Mouse (Mus musculus): ENCODE data around the gene Sbno2. TPM values are rescaled to one million over a fixed set of nuclear protein-coding genes. Genes with fewer than 3 reads are reported as not detected.

The Sbno2 gene
- polyA plus RNA-seq, 1 experiment from 2014 or later = 16.1 TPM

GRCm38 (mm10) chr10:80081075-80081474 lies 24.3 kb downstream of the Sbno2 start:
- Histone ChIP-seq H3K4me3 (ENCODE audit: low read length) (no peak overlapping the region), H3K4me1 (ENCODE audit: insufficient read depth, low read length) (peaks cover 12% of the 10 kb centered on the region), H3K9me3 (ENCODE audit: low read length) (no peaks in the 10 kb centered on the region), H3K36me3 (ENCODE audit: insufficient read depth, low read length) (peaks cover 31% of the 10 kb centered on the region), H3K27me3 (ENCODE audit: insufficient read depth, low read length) (no peaks in the 10 kb centered on the region), H3K27ac (ENCODE audit: low read length) (no peak overlapping the region), H3K4me2 (replicated peaks; ENCODE audit: low read depth, low read length) (no peak overlapping the region), H3K9ac (replicated peaks; ENCODE audit: low read length) (no peak overlapping the region)
- no peak for ATAC-seq (ENCODE audit: low FRiP score, low TSS enrichment)
- WGBS = 72% methylated on average over 3 of the region's 3 CpGs

GRCm38 (mm10) chr10:80080396-80081070 lies 24.8 kb downstream of the Sbno2 start:
- peaks cover 31% of the 10 kb centered on the region for H3K36me3 ChIP-seq (ENCODE audit: insufficient read depth, low read length)
- no peak overlapping the region for H3K27ac ChIP-seq (ENCODE audit: low read length)
- WGBS = 80% methylated on average over 16 of the region's 16 CpGs
- no peak overlapping the region for H3K4me3 ChIP-seq (ENCODE audit: low read length)
- no peaks in the 10 kb centered on the region for H3K9me3 ChIP-seq (ENCODE audit: low read length)
- no peak overlapping the region for H3K9ac ChIP-seq (replicated peaks; ENCODE audit: low read length)
- no peaks in the 10 kb centered on the region for H3K27me3 ChIP-seq (ENCODE audit: insufficient read depth, low read length)
- H3K4me2 ChIP-seq (replicated peaks; ENCODE audit: low read depth, low read length) = no peak overlapping the region
- peaks cover 16% of the 10 kb centered on the region for H3K4me1 ChIP-seq (ENCODE audit: insufficient read depth, low read length)
- no peak for ATAC-seq (ENCODE audit: low FRiP score, low TSS enrichment)

GRCm38 (mm10) chr10:80078366-80078765 lies 27.0 kb downstream of the Sbno2 start:
- H3K36me3 ChIP-seq (ENCODE audit: insufficient read depth, low read length) = peaks cover 24% of the 10 kb centered on the region

GRCm38 (mm10) chr10:80077312-80077711 lies 28.1 kb downstream of the Sbno2 start:
- H3K27ac ChIP-seq (ENCODE audit: low read length) = no peak overlapping the region
- H3K4me1 ChIP-seq (ENCODE audit: insufficient read depth, low read length) = peaks cover 14% of the 10 kb centered on the region
- no peak overlapping the region for H3K4me2 ChIP-seq (replicated peaks; ENCODE audit: low read depth, low read length)
- no peaks in the 10 kb centered on the region for H3K27me3 ChIP-seq (ENCODE audit: insufficient read depth, low read length)
- H3K9me3 ChIP-seq (ENCODE audit: low read length) = no peaks in the 10 kb centered on the region
- H3K9ac ChIP-seq (replicated peaks; ENCODE audit: low read length) = no peak overlapping the region
- ATAC-seq (ENCODE audit: low FRiP score, low TSS enrichment) = no peak
- 93% methylated on average over 5 of the region's 5 CpGs for WGBS
- H3K4me3 ChIP-seq (ENCODE audit: low read length) = no peak overlapping the region
- peaks cover 16% of the 10 kb centered on the region for H3K36me3 ChIP-seq (ENCODE audit: insufficient read depth, low read length)

More at GRCm38 (mm10) chr10:80078366-80078765, 27.0 kb downstream of the Sbno2 start:
- Histone ChIP-seq H3K4me3 (ENCODE audit: low read length) (no peak overlapping the region), H3K4me2 (replicated peaks; ENCODE audit: low read depth, low read length) (no peak overlapping the region), H3K9ac (replicated peaks; ENCODE audit: low read length) (no peak overlapping the region), H3K9me3 (ENCODE audit: low read length) (no peaks in the 10 kb centered on the region), H3K27me3 (ENCODE audit: insufficient read depth, low read length) (no peaks in the 10 kb centered on the region), H3K4me1 (ENCODE audit: insufficient read depth, low read length) (peaks cover 13% of the 10 kb centered on the region), H3K27ac (ENCODE audit: low read length) (no peak overlapping the region)
- WGBS = 95% methylated on average over 1 of the region's 1 CpGs
- ATAC-seq (ENCODE audit: low FRiP score, low TSS enrichment) = no peak

- H3K4me2 ChIP-seq (replicated peaks; ENCODE audit: low read depth, low read length) = no peak overlapping the region
- ATAC-seq (ENCODE audit: low FRiP score, low TSS enrichment) = no peak
- H3K4me1 ChIP-seq (ENCODE audit: insufficient read depth, low read length) = peaks cover 23% of the 10 kb centered on the region
- no peak overlapping the region for H3K4me3 ChIP-seq (ENCODE audit: low read length)
- peaks cover 7% of the 10 kb centered on the region for H3K36me3 ChIP-seq (ENCODE audit: insufficient read depth, low read length)
- no peaks in the 10 kb centered on the region for H3K27me3 ChIP-seq (ENCODE audit: insufficient read depth, low read length)
- no peak overlapping the region for H3K27ac ChIP-seq (ENCODE audit: low read length)
- no peaks in the 10 kb centered on the region for H3K9me3 ChIP-seq (ENCODE audit: low read length)
- H3K9ac ChIP-seq (replicated peaks; ENCODE audit: low read length) = no peak overlapping the region
- WGBS = 93% methylated on average over 4 of the region's 4 CpGs
Observed at GRCm38 (mm10) chr10:80076386-80076785, 29.0 kb downstream of the Sbno2 start.

- H3K9ac ChIP-seq (replicated peaks; ENCODE audit: low read length) = 0 out of 2 replicates have a peak overlapping the region, but pooled peaks have one; percentile 37
- H3K27me3 ChIP-seq (ENCODE audit: insufficient read depth, low read length) = no peaks in the 10 kb centered on the region
- no peaks in the 10 kb centered on the region for H3K9me3 ChIP-seq (ENCODE audit: low read length)
- H3K36me3 ChIP-seq (ENCODE audit: insufficient read depth, low read length) = peaks cover 4% of the 10 kb centered on the region
- H3K4me2 ChIP-seq (replicated peaks; ENCODE audit: low read depth, low read length) = no peak overlapping the region
- peaks cover 28% of the 10 kb centered on the region for H3K4me1 ChIP-seq (ENCODE audit: insufficient read depth, low read length)
- 33% methylated on average over 1 of the region's 1 CpGs for WGBS
- no peak overlapping the region for H3K4me3 ChIP-seq (ENCODE audit: low read length)
- ATAC-seq (ENCODE audit: low FRiP score, low TSS enrichment) = no peak
- no peak overlapping the region for H3K27ac ChIP-seq (ENCODE audit: low read length)
Observed at GRCm38 (mm10) chr10:80075924-80076323, 29.4 kb downstream of the Sbno2 start.

- H3K4me3 ChIP-seq (ENCODE audit: low read length) = peak overlapping the region; percentile 27
- no peaks in the 10 kb centered on the region; the same call in 1 of the 2 replicates for H3K36me3 ChIP-seq (ENCODE audit: insufficient read depth, low read length)
- peak overlapping the region; percentile 49 for H3K4me2 ChIP-seq (replicated peaks; ENCODE audit: low read depth, low read length)
- WGBS = 11% methylated on average over 28 of the region's 28 CpGs
- peaks cover 33% of the 10 kb centered on the region for H3K4me1 ChIP-seq (ENCODE audit: insufficient read depth, low read length)
- H3K9me3 ChIP-seq (ENCODE audit: low read length) = no peaks in the 10 kb centered on the region
- H3K27ac ChIP-seq (ENCODE audit: low read length) = peak overlapping the region; percentile 32; the same call in 1 of the 2 replicates
- no peaks in the 10 kb centered on the region for H3K27me3 ChIP-seq (ENCODE audit: insufficient read depth, low read length)
- peak; percentile 50 for ATAC-seq (ENCODE audit: low FRiP score, low TSS enrichment)
- peak overlapping the region; percentile 37; the same call in 1 of the 2 replicates for H3K9ac ChIP-seq (replicated peaks; ENCODE audit: low read length)
Observed at GRCm38 (mm10) chr10:80074813-80075601, 30.4 kb downstream of the Sbno2 start.

GRCm38 (mm10) chr10:80072623-80073489 lies 32.5 kb downstream of the Sbno2 start:
- WGBS = 76% methylated on average over 20 of the region's 20 CpGs
- Histone ChIP-seq H3K4me1 (ENCODE audit: insufficient read depth, low read length) (peaks cover 33% of the 10 kb centered on the region), H3K9ac (replicated peaks; ENCODE audit: low read length) (no peak overlapping the region), H3K4me2 (replicated peaks; ENCODE audit: low read depth, low read length) (no peak overlapping the region), H3K27me3 (ENCODE audit: insufficient read depth, low read length) (no peaks in the 10 kb centered on the region), H3K9me3 (ENCODE audit: low read length) (no peaks in the 10 kb centered on the region), H3K4me3 (ENCODE audit: low read length) (no peak overlapping the region), H3K27ac (ENCODE audit: low read length) (0 out of 2 replicates have a peak overlapping the region, but pooled peaks have one; percentile 14), H3K36me3 (ENCODE audit: insufficient read depth, low read length) (no peaks in the 10 kb centered on the region)
- ATAC-seq (ENCODE audit: low FRiP score, low TSS enrichment) = no peak

- WGBS = 53% methylated on average over 3 of the region's 3 CpGs
- H3K4me3 ChIP-seq (ENCODE audit: low read length) = no peak overlapping the region
- H3K36me3 ChIP-seq (ENCODE audit: insufficient read depth, low read length) = no peaks in the 10 kb centered on the region; the same call in 1 of the 2 replicates
- H3K4me2 ChIP-seq (replicated peaks; ENCODE audit: low read depth, low read length) = 0 out of 2 replicates have a peak overlapping the region, but pooled peaks have one; percentile 12
- peak overlapping the region; percentile 49 for H3K9ac ChIP-seq (replicated peaks; ENCODE audit: low read length)
- peaks cover 33% of the 10 kb centered on the region for H3K4me1 ChIP-seq (ENCODE audit: insufficient read depth, low read length)
- ATAC-seq (ENCODE audit: low FRiP score, low TSS enrichment) = no peak
- H3K27ac ChIP-seq (ENCODE audit: low read length) = peak overlapping the region; percentile 90
- H3K9me3 ChIP-seq (ENCODE audit: low read length) = no peaks in the 10 kb centered on the region
- H3K27me3 ChIP-seq (ENCODE audit: insufficient read depth, low read length) = no peaks in the 10 kb centered on the region
Observed at GRCm38 (mm10) chr10:80071516-80071900, 33.9 kb downstream of the Sbno2 start.

Measured in kidney, embryonic 16.5 days (tissue).